Mouse (Mus musculus): ENCODE measurements at regions not wholly inside any gene's neighbourhood (a gene's known extent, or its start where the extent isn't known, plus 50 kb on each side); places are given as distances from the start of the nearest gene placed in this dataset.
"Not testable (repeated sequence)": the region's sequence is repeated elsewhere in the genome, so short reads cannot be mapped to it uniquely, and the experiment has no call there.

DNA sequence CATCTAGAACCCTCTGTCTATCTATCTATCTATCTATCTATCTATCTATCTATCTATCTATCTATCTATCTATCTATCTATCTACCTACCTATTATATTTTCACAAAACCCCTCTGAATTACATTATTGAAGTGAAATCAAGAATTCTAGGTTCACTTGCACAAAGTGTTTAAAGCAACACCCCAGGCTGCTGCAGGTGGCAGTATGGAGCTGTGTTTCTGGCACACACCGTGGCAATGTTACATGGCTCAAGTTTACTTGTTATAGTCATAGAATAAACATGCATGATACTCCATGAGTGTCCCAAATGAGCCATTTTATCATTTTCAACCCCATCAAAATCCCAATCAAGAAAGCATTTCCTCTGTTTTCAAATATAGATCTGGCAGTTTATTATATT lies 538.6 kb upstream of the Got2 start:
- no peaks in the 10 kb centered on the region for H3K36me3 ChIP-seq (replicated peaks)
- 68% methylated on average over 1 of the region's 1 CpGs for WGBS

DNA sequence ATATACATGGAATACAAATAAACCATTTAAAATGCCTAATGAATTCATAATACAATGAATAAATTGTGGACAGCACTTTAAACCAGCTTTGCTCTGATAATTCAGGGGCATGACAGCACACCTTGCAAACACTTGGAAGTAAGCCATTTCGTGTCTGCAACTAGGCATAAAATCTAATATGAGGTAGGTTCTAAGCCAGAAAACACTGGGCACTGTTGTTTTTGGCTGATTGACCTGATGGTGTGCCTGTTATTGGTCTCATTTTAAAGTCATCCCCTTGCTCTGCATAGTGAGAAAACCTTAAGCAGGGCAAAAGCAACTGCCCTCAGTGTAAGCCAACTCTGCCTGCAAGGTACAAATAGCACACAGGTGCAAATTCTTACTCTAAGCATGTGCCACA lies 521.3 kb upstream of the Got2 start:
- 68% methylated on average over 1 of the region's 1 CpGs for WGBS
- no peaks in the 10 kb centered on the region for H3K4me1 ChIP-seq
- ATAC-seq (ENCODE audit: low FRiP score) = no peak
- H3K27ac ChIP-seq = no peak overlapping the region
- H3K4me3 ChIP-seq (replicated peaks) = no peak overlapping the region
- no peaks in the 10 kb centered on the region for H3K9me3 ChIP-seq
- no peaks in the 10 kb centered on the region for H3K36me3 ChIP-seq (replicated peaks)
- no peak overlapping the region for H3K9ac ChIP-seq
- H3K27me3 ChIP-seq = no peaks in the 10 kb centered on the region
- H3K4me2 ChIP-seq = no peak overlapping the region

More for the DNA sequence above, 538.6 kb upstream of the Got2 start:
- Histone ChIP-seq H3K27me3 (no peaks in the 10 kb centered on the region), H3K4me2 (no peak overlapping the region), H3K27ac (no peak overlapping the region), H3K4me1 (no peaks in the 10 kb centered on the region), H3K9me3 (no peaks in the 10 kb centered on the region), H3K4me3 (replicated peaks) (no peak overlapping the region), H3K9ac (no peak overlapping the region)
- ATAC-seq (ENCODE audit: low FRiP score) = no peak

DNA sequence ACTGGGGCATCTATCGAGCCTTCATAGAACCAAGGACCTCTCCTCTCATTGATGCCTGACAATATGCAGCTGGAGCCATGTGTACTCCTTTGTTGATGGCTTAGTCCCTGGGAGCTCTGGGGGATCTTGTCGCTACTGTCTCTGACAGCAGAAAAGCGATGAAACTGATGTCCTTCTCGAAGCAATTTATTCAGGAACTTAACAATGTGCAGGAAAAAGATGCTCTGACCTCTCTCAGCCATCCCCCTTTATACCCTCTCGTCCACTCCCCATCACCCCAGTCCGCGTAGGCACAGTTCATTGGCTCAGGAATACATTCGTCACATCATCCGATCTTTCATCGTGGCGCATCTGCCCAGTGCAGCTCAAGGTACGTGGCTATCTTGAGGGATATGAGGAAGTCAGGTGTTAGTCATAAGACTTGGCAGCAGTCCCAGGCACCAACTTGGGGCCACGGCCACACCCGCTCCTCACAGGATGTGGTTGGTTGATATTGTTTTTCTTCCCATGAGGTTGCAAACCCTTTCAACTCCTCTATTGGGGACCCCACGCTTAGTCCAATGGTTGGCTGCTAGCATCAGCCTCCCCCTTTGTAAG lies 516.3 kb upstream of the Got2 start:
- 91% methylated on average over 15 of the region's 15 CpGs for WGBS
- no peak for ATAC-seq (ENCODE audit: low FRiP score)

DNA sequence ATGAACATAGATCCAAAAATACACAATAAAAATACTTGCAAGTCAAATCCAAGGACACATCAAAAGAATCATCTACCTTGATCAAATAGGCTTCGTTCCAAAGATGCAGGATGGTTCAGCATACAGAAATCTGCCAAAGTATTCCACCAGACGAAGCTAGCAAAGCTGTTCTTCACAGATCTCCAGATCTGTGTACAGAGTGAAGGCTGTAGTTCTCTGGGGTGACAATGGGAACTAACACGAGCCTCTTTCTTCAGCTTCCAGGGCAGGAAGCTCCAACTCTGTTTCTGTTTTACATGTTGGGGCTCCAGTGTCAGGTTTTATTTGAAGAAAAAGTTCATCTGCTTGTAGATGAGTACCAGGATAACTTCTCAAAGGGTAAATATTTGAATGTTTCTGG lies 515.3 kb upstream of the Got2 start:
- WGBS = 81% methylated on average over 3 of the region's 3 CpGs

More for the DNA sequence above, 516.3 kb upstream of the Got2 start:
- H3K27ac ChIP-seq = no peak overlapping the region
- H3K9ac ChIP-seq = no peak overlapping the region
- H3K36me3 ChIP-seq (replicated peaks) = no peaks in the 10 kb centered on the region
- no peaks in the 10 kb centered on the region for H3K4me1 ChIP-seq
- H3K4me2 ChIP-seq = no peak overlapping the region
- no peaks in the 10 kb centered on the region for H3K27me3 ChIP-seq
- H3K9me3 ChIP-seq = no peaks in the 10 kb centered on the region
- no peak overlapping the region for H3K4me3 ChIP-seq (replicated peaks)

DNA sequence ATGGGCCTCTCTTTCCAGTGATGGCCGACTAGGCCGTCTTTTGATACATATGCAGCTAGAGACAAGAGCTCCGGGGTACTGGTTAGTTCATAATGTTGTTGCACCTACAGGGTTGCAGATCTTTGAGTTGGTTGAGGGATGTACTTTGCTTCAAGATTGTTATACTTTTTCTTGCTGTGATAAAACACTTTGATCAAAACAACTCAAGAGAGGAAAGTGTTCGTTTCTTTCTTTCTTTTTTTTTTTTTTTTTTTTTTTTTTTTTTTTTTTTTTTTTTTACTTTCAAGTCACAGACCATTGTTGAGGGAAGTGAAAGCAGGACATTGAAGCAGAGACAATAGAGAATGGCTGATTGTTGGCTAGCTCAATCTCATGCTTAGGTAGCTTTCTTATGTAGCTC lies 511.0 kb upstream of the Got2 start:
- not testable (repeated sequence) for H3K4me3 ChIP-seq (replicated peaks); H3K4me2 ChIP-seq; H3K9me3 ChIP-seq; ATAC-seq (ENCODE audit: low FRiP score); H3K4me1 ChIP-seq; H3K27ac ChIP-seq; H3K36me3 ChIP-seq (replicated peaks); H3K9ac ChIP-seq; H3K27me3 ChIP-seq
- 85% methylated on average over 4 of the region's 4 CpGs for WGBS

More for the DNA sequence above, 515.3 kb upstream of the Got2 start:
- Histone ChIP-seq H3K9me3 (no peaks in the 10 kb centered on the region), H3K36me3 (replicated peaks) (no peaks in the 10 kb centered on the region), H3K4me3 (replicated peaks) (no peak overlapping the region), H3K9ac (no peak overlapping the region), H3K4me2 (no peak overlapping the region), H3K4me1 (no peaks in the 10 kb centered on the region), H3K27ac (no peak overlapping the region), H3K27me3 (no peaks in the 10 kb centered on the region)
- no peak for ATAC-seq (ENCODE audit: low FRiP score)

DNA sequence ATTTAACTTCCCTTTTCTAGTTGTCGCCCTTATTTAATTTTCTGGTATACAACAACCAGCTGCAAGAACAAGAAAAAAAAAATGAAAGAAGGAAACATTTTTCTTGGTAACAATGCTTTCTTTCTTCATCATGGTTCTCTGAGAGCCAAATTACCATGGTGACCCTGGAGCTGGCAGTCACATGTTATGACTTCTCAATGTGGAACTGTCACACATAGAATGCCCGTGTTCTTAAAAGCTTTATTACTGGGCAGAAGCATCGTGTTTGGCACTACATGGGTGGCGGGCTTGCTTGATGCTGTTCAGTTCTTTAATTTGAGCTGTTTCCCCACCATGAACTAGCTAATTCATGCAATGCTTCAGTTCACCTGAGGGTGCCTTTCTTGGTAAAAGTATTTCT lies 504.7 kb upstream of the Got2 start:
- Histone ChIP-seq H3K4me3 (replicated peaks) (no peak overlapping the region), H3K4me2 (no peak overlapping the region), H3K4me1 (no peaks in the 10 kb centered on the region), H3K36me3 (replicated peaks) (no peaks in the 10 kb centered on the region), H3K27me3 (no peaks in the 10 kb centered on the region), H3K9ac (no peak overlapping the region), H3K27ac (no peak overlapping the region), H3K9me3 (no peaks in the 10 kb centered on the region)
- WGBS = 52% methylated on average over 4 of the region's 4 CpGs
- no peak for ATAC-seq (ENCODE audit: low FRiP score)

DNA sequence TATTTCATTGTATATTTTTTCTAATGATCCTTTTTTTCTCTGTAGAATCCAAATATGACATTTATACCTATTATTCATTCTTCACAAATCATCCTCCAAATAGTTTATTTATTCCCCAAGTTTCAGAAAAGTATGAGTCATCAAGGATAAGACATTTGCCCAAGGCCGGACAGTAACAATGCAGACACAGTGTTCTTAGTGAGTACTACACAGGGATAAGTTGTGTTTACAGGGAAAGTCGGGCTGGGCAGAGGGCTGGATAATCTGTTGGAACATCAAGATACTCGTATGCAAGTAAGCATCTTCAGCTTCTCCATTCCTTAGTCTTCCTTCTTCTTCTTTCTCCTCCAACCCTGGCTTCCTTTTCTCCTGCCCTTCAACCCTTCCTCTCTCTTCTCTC lies 500.9 kb upstream of the Got2 start:
- Histone ChIP-seq H3K4me1 (no peaks in the 10 kb centered on the region), H3K9me3 (0 out of 2 replicates have a peak, but pooled peaks cover 3% of the 10 kb centered on the region), H3K9ac (no peak overlapping the region), H3K4me3 (replicated peaks) (no peak overlapping the region), H3K27ac (no peak overlapping the region), H3K4me2 (no peak overlapping the region), H3K36me3 (replicated peaks) (no peaks in the 10 kb centered on the region), H3K27me3 (no peaks in the 10 kb centered on the region)
- no peak for ATAC-seq (ENCODE audit: low FRiP score)
- 89% methylated on average over 3 of the region's 3 CpGs for WGBS

DNA sequence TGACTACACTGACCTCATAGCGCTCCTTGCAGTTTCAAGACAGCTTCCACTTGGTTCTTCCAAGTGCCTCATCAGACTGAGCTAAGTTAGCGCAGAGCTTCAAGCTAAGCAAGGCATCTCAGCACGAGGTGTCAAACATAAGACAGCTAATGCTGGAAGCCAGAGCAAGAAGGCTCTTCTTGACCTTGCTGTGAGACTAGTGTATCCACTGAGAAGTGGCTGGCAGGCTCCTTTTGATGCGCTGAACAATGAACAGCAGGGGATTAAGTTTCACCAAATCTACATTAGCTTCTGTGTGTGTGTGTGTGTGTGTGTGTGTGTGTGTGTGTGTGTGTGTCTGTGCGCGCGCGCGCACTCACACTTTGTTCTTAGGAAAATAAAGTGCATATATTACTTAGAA lies 482.2 kb upstream of the Got2 start:
- H3K27me3 ChIP-seq = no peaks in the 10 kb centered on the region
- no peak overlapping the region for H3K4me2 ChIP-seq
- no peak overlapping the region for H3K9ac ChIP-seq
- no peaks in the 10 kb centered on the region for H3K36me3 ChIP-seq (replicated peaks)
- H3K4me1 ChIP-seq = peaks cover 10% of the 10 kb centered on the region; the same call in 1 of the 2 replicates
- H3K9me3 ChIP-seq = no peaks in the 10 kb centered on the region
- WGBS = 78% methylated on average over 9 of the region's 9 CpGs
- ATAC-seq (ENCODE audit: low FRiP score) = no peak
- no peak overlapping the region for H3K27ac ChIP-seq
- no peak overlapping the region for H3K4me3 ChIP-seq (replicated peaks)

DNA sequence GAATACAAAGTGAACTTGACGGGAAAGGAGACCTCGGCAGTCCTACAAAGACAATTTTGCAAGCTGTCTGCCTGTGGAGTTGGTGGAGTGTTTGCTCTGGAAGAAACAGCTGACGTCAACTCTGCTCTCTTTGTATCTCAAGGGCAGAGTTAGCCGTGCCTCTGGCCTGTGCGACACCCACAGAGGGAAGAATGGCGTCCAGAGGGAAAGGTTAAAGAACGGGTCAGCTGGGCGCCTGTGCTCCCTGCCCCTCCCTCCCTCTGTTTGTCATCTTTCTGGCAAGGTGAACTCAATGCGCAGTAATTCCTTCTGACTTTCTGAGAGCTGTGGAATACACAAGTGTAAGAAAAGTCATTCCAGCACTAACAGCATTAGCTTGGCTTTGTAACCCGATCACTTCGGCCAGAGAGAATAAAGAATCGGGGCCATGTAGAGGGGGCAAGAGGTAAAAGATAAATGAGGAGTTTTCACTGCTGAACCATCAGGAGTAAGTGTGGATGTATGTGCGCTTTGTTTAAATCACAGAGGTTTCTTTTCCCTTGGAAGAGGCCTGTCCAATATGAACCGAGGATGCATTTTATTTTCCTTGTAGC lies 474.6 kb upstream of the Got2 start:
- Histone ChIP-seq H3K36me3 (replicated peaks) (no peaks in the 10 kb centered on the region), H3K27me3 (no peaks in the 10 kb centered on the region), H3K4me1 (peaks cover 5% of the 10 kb centered on the region; the same call in 1 of the 2 replicates), H3K9ac (no peak overlapping the region), H3K27ac (no peak overlapping the region), H3K9me3 (no peaks in the 10 kb centered on the region), H3K4me2 (no peak overlapping the region), H3K4me3 (replicated peaks) (no peak overlapping the region)
- WGBS = 31% methylated on average over 14 of the region's 14 CpGs
- no peak; the same call in 1 of the 2 replicates for ATAC-seq (ENCODE audit: low FRiP score)

DNA sequence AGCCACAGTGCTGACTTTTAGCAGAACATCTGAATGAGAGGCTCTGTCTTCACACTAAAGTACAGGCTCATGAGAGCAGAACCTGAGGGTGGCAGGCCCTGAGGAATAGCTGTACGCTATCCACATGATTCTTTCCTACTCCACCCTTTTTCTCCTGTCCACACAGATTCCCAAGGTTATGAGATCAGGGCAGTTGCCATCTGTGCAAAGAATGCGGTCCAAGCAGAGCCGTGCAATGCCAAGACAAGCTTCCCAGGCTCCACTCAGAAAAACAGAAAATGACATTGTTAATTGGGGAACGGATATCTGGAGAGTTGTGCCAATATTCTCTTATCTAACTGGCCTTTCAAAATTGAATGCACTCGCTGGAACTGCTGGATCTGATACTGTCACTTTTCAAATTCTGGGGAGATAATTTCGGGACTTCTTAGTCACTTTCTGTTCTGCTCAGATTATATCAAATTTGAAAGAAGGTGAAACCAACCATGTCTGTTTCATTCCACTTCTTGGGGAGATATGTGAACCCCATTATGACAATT lies 462.3 kb upstream of the Got2 start:
- Histone ChIP-seq H3K4me1 (no peaks in the 10 kb centered on the region), H3K4me2 (no peak overlapping the region), H3K27ac (no peak overlapping the region), H3K4me3 (replicated peaks) (no peak overlapping the region), H3K9me3 (no peaks in the 10 kb centered on the region), H3K27me3 (no peaks in the 10 kb centered on the region), H3K9ac (no peak overlapping the region), H3K36me3 (replicated peaks) (no peaks in the 10 kb centered on the region)
- 87% methylated on average over 6 of the region's 6 CpGs for WGBS
- no peak for ATAC-seq (ENCODE audit: low FRiP score)

DNA sequence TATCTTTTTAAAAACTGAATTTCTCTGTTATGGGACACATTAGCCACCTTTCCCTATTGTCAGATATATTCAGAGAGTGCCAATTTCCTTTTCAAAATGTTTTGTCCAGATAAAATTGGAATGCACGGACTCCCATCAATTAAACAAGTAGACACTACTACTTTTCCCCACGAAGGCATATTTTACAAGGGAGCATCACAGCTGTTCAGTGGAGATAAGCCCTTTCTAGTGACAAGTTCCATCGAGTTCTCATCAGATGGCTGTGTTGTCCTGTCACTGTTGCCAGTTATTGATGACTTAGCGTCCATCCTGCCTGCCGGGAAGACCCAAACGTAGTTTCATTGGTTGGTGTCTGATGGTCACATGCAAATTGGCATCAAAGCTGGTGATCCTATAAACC lies 461.2 kb upstream of the Got2 start:
- Histone ChIP-seq H3K27ac (no peak overlapping the region), H3K36me3 (replicated peaks) (no peaks in the 10 kb centered on the region), H3K27me3 (no peaks in the 10 kb centered on the region), H3K4me3 (replicated peaks) (no peak overlapping the region), H3K4me1 (no peaks in the 10 kb centered on the region), H3K9ac (no peak overlapping the region), H3K4me2 (no peak overlapping the region), H3K9me3 (no peaks in the 10 kb centered on the region)
- no peak for ATAC-seq (ENCODE audit: low FRiP score)
- WGBS = 80% methylated on average over 6 of the region's 6 CpGs

DNA sequence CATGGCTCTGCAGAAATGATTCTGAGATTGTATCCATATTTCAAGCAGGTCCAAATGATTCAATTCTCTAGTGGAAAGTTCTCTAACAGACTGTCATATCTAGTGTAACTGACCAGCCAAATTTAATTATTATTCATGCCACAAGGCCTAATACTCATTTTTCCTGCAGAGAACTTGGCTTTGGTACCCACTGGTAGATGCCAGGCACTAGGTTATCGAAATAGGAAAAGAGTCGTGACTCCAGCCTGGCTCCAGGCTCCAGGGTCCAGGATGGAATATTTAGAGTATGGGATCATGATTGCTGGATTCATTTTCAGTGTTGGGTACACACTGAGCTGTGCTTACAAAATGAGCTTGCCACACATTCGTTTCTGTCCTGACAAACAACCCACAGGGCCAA lies 452.4 kb upstream of the Got2 start:
- H3K9me3 ChIP-seq = no peaks in the 10 kb centered on the region
- no peak overlapping the region for H3K4me3 ChIP-seq (replicated peaks)
- H3K9ac ChIP-seq = no peak overlapping the region
- H3K36me3 ChIP-seq (replicated peaks) = no peaks in the 10 kb centered on the region
- H3K27me3 ChIP-seq = no peaks in the 10 kb centered on the region
- WGBS = 85% methylated on average over 3 of the region's 3 CpGs
- no peak for ATAC-seq (ENCODE audit: low FRiP score)
- no peaks in the 10 kb centered on the region for H3K4me1 ChIP-seq
- no peak overlapping the region for H3K27ac ChIP-seq
- no peak overlapping the region for H3K4me2 ChIP-seq

DNA sequence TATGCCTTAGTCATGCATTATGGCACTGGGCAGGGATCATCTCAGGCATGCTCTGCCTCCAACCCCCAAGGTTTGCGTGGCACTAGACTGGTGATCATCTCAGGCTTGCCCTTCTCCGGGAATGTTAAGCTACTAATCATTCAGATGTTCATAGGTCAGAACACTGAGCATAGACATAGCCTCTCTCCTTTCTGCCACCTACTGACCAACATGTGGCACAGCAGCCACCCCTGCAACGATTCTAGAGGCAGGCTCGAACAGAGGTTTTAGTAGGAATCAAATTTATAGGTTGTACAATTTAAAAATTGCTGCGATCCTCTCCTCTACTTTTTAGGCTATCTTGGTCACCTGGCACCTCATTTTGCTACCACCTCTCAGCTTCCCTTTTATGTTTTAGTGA lies 430.0 kb upstream of the Got2 start:
- Histone ChIP-seq H3K9ac (no peak overlapping the region), H3K4me1 (no peaks in the 10 kb centered on the region), H3K27me3 (no peaks in the 10 kb centered on the region), H3K36me3 (replicated peaks) (no peaks in the 10 kb centered on the region), H3K4me2 (no peak overlapping the region), H3K27ac (no peak overlapping the region), H3K9me3 (no peaks in the 10 kb centered on the region), H3K4me3 (replicated peaks) (no peak overlapping the region)
- no peak for ATAC-seq (ENCODE audit: low FRiP score)
- WGBS = 78% methylated on average over 5 of the region's 5 CpGs

Data from forebrain, embryonic 12.5 days (tissue).